Mouse (Mus musculus) G1E (cell line): Measurements from ENCODE around the gene Arl14.

Experiments used
- CTCF ChIP-seq: IDR thresholded peaks from 2 replicates; pipeline ENCODE4 v1.5.1; 2012; ENCODE audit warnings: low read depth, low read length, inconsistent platforms, mixed read lengths
- GATA1 ChIP-seq: IDR thresholded peaks from 2 replicates; pipeline ENCODE4 v1.6.1; 2012; ENCODE audit warnings: borderline replicate concordance, low read length, inconsistent platforms, mixed read lengths
- GATA2 ChIP-seq: IDR thresholded peaks from 2 replicates; pipeline ENCODE4 v1.6.1; 2012; ENCODE audit warnings: low read depth, low read length, inconsistent platforms, borderline replicate concordance

GRCm38 (mm10) chr3:69205266-69206054 lies 16.8 kb upstream of the Arl14 start:
- no peak for TF ChIP-seq CTCF
- no peak for TF ChIP-seq GATA1
- TF ChIP-seq GATA2, result no peak
